Mouse (Mus musculus) neural tube, embryonic 14.5 days (tissue): ENCODE results near the gene Spry2. TPM values are rescaled to one million over a fixed set of nuclear protein-coding genes. Genes with fewer than 3 reads are reported as not detected.

ENCODE experiments used
- ATAC-seq: fragments of 200-750 bp; cut with Nextera tagmentation; 2 replicates; pipeline ENCODE4 v1.8.0; 2017; ENCODE audit warnings: low read depth, mild to moderate bottlenecking, moderate TSS enrichment, moderate library complexity
- H3K27ac ChIP-seq: fragments of 300-500 bp; sonication (generic); 2 replicates; pipeline ENCODE4 v1.5.1; 2014; ENCODE audit warnings: low read depth, mild to moderate bottlenecking, control low read depth, low read length, moderate library complexity, mixed read lengths
- H3K27me3 ChIP-seq: fragments of 300-500 bp; sonication (generic); 2 replicates; pipeline ENCODE4 v1.6.1; 2014; ENCODE audit warnings: low read length; ENCODE audit not compliant: control insufficient read depth, insufficient read depth
- H3K36me3 ChIP-seq: fragments of 300-500 bp; sonication (generic); 2 replicates; pipeline ENCODE4 v1.6.1; 2014; ENCODE audit warnings: low read length, mixed read lengths; ENCODE audit not compliant: control insufficient read depth, insufficient read depth
- H3K4me1 ChIP-seq: fragments of 300-500 bp; sonication (generic); 2 replicates; pipeline ENCODE4 v1.6.1; 2014; ENCODE audit warnings: low read length; ENCODE audit not compliant: control insufficient read depth, insufficient read depth
- H3K4me2 ChIP-seq: fragments of 300-500 bp; sonication (generic); 2 replicates; pipeline ENCODE4 v1.6.1; 2014; ENCODE audit warnings: mild to moderate bottlenecking, low read depth, low read length, control low read depth
- H3K4me3 ChIP-seq: fragments of 300-500 bp; sonication (generic); 2 replicates; pipeline ENCODE4 v1.5.1; 2014; ENCODE audit warnings: low read depth, low read length, control low read depth, mixed read lengths
- H3K9ac ChIP-seq: fragments of 300-500 bp; sonication (generic); replicated peaks from 2 replicates; pipeline ENCODE4 v1.6.1; 2014; ENCODE audit warnings: low read depth, mild to moderate bottlenecking, control low read depth, low read length, mixed read lengths
- H3K9me3 ChIP-seq: fragments of 300-500 bp; sonication (generic); 2 replicates; pipeline ENCODE4 v1.6.1; 2016; ENCODE audit warnings: low read length; ENCODE audit not compliant: control insufficient read depth
- WGBS: fragments of 180-500 bp; shearing (Covaris S2); extraction: QIAGEN DNeasy Blood & Tissue Kit; methylation state at CpG from one replicate; pipeline ENCODE4 v1.1.7; 2014; 5-methylcytosine and 5-hydroxymethylcytosine counted together
- polyA plus RNA-seq: library from polyadenylated mRNA; unstranded; fragments of >200 nt; fragmentation: Nextera tagmentation; extraction: Ambion mirVana; gene quantifications from 2 replicates; pipeline ENCODE4 v1.2.1, GENCODE M21; 2014

The Spry2 gene
- polyA plus RNA-seq = 36.7 and 39.8 TPM in 2 replicates

DNA sequence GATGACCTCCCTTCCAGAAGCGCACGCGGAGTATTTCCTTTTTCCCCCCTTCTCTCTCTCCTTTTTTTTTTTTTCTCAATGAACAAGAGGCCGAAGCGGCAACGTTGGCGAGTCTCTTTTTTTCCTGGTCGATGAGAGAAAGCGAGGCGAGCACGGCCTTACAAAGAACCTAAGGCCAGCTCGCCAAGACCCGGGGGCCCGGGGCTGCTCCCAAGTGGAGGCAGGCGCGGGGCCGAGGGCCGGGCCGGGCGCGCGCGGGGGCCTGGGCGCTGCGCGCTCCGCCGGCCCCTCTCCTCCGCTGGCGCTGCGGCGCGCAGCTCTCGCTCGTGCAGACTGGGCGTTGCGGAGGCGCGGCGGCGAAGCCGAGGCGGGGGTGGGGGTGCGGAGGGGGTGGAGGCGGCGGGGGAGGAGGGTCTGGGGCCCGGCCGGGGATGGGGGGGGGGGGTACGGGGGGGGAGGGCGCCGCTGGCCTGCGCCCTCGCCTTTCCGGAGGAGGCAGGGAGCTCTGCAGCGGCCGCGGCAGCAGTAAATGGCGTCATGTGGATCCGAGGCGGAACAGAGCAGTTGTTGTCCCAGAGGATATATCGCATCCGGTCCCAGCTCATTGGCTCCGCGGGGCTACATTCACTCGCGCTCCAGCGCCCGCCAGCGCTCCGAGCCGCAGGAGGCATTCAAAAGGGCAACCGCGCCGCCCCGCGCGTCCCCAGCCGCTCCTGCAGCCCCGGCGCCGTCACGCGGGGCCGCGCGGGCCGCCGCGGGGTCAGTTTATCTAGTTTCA is at the start of gene Spry2:
Gene Spry2 (minus strand): TSS at position 29 of the 778 bp plus-strand sequence.
- peak within 1 kb of the TSS; percentile 84 for H3K4me3 ChIP-seq
- peak; percentile 95 for ATAC-seq
- H3K27ac ChIP-seq = peak within 1 kb of the TSS; percentile 97
- peak within 1 kb of the TSS; percentile 98 for H3K4me2 ChIP-seq
- H3K36me3 ChIP-seq = no peaks in the 10 kb centered on the region
- WGBS = under 1% methylated on average over 50 of the region's 89 CpGs
- H3K9me3 ChIP-seq = no peaks in the 10 kb centered on the region
- H3K9ac ChIP-seq = peak within 1 kb of the TSS; percentile 83
- H3K27me3 ChIP-seq = no peaks in the 10 kb centered on the region
- H3K4me1 ChIP-seq = peaks cover 17% of the 10 kb centered on the region

GRCm38 (mm10) chr14:105941353-105941752 is 44.7 kb upstream of the Spry2 start:
- H3K36me3 ChIP-seq = no peaks in the 10 kb centered on the region
- H3K4me3 ChIP-seq = no peak overlapping the region
- no peak for ATAC-seq
- H3K9ac ChIP-seq = no peak overlapping the region
- WGBS = 86% methylated on average over 9 of the region's 9 CpGs
- H3K27me3 ChIP-seq = no peaks in the 10 kb centered on the region
- no peak overlapping the region for H3K4me2 ChIP-seq
- H3K9me3 ChIP-seq = no peaks in the 10 kb centered on the region
- no peaks in the 10 kb centered on the region for H3K4me1 ChIP-seq
- H3K27ac ChIP-seq = no peak overlapping the region

- Histone ChIP-seq H3K4me2 (no peak overlapping the region), H3K4me3 (no peak overlapping the region), H3K36me3 (no peaks in the 10 kb centered on the region), H3K9ac (no peak overlapping the region), H3K27ac (no peak overlapping the region), H3K27me3 (peaks cover 2% of the 10 kb centered on the region; the same call in 1 of the 2 replicates), H3K4me1 (no peaks in the 10 kb centered on the region), H3K9me3 (no peaks in the 10 kb centered on the region)
- no peak for ATAC-seq
- 88% methylated on average over 9 of the region's 9 CpGs for WGBS
Observed at GRCm38 (mm10) chr14:105926726-105927125, 30.1 kb upstream of the Spry2 start.

DNA sequence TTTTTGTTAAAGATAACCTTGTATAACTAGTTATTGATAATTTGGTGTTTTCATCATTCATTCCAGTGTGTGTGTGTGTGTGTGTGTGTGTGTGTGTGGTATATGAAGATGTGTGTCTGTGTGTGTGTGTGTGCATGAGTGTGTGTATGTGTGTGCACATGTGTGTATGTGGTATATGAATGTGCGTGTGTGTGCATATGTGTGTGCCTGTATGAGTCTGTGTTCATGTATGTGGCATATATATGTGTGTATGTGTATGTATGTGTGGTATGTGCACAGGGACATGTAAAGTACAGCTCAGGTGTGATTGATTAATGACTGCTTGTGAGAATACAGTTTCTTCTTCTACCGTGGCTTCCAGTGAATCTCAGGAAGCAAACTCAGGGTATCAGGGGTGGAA is 28.7 kb upstream of the Spry2 start:
- Histone ChIP-seq H3K27ac (no peak overlapping the region), H3K4me1 (0 out of 2 replicates have a peak, but pooled peaks cover 4% of the 10 kb centered on the region), H3K9me3 (no peaks in the 10 kb centered on the region), H3K9ac (no peak overlapping the region), H3K36me3 (no peaks in the 10 kb centered on the region), H3K27me3 (peaks cover 2% of the 10 kb centered on the region; the same call in 1 of the 2 replicates), H3K4me2 (no peak overlapping the region), H3K4me3 (no peak overlapping the region)
- WGBS = 86% methylated on average over 2 of the region's 2 CpGs
- no peak; the same call in 1 of the 2 replicates for ATAC-seq

GRCm38 (mm10) chr14:105924712-105925111 is 28.1 kb upstream of the Spry2 start:
- no peaks in the 10 kb centered on the region for H3K36me3 ChIP-seq
- no peaks in the 10 kb centered on the region for H3K9me3 ChIP-seq
- 0 out of 2 replicates have a peak, but pooled peaks cover 4% of the 10 kb centered on the region for H3K4me1 ChIP-seq
- H3K9ac ChIP-seq = no peak overlapping the region
- H3K4me2 ChIP-seq = no peak overlapping the region
- no peak overlapping the region for H3K4me3 ChIP-seq
- WGBS = 55% methylated on average over 1 of the region's 1 CpGs
- H3K27me3 ChIP-seq = peaks cover 2% of the 10 kb centered on the region; the same call in 1 of the 2 replicates
- H3K27ac ChIP-seq = no peak overlapping the region
- ATAC-seq = no peak

DNA sequence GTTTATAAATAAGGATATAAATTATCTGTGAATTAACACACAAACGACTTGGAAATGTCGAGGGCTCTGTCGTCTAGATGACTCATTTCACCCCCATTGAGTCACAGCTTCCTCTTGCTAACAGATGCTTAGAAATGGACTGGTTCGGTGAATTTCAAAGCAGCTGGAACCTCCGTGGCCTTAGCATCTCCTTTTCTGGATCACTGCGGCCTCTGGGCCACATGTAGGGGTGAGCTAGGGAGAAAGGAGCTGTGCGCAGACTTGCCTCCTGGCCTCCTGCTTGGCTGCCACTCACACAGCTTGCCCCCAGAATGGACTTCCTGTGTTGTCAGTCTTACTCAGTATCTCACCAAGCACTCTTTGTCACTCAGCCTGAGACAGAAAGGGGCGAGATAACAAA is 26.3 kb upstream of the Spry2 start:
- H3K4me1 ChIP-seq = 0 out of 2 replicates have a peak, but pooled peaks cover 4% of the 10 kb centered on the region
- H3K36me3 ChIP-seq = no peaks in the 10 kb centered on the region
- no peak for ATAC-seq
- H3K4me2 ChIP-seq = no peak overlapping the region
- peaks cover 2% of the 10 kb centered on the region; the same call in 1 of the 2 replicates for H3K27me3 ChIP-seq
- H3K27ac ChIP-seq = no peak overlapping the region
- WGBS = 10% methylated on average over 8 of the region's 8 CpGs
- H3K4me3 ChIP-seq = no peak overlapping the region
- no peaks in the 10 kb centered on the region for H3K9me3 ChIP-seq
- no peak overlapping the region for H3K9ac ChIP-seq

DNA sequence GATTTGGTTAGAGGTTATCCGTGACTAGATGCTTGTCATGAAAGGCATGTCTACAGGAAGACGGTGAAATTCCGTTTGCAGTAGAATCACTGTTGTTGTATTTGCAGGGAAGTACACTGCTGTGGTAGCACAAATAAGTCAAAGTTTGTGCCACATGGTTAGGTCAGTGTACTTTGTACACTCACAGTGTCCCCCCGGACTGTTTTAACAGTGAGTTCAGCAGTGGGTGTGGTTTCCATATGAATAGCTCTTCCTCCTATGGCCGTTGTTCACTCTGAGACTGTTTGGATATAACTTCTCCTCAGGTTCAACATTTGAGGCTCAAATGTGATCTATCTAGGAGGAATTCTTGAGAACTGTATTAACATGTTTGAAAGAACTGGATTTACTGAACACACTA is 25.8 kb upstream of the Spry2 start:
- no peak overlapping the region for H3K4me2 ChIP-seq
- H3K4me1 ChIP-seq = 0 out of 2 replicates have a peak, but pooled peaks cover 4% of the 10 kb centered on the region
- H3K27me3 ChIP-seq = peaks cover 2% of the 10 kb centered on the region; the same call in 1 of the 2 replicates
- no peak overlapping the region for H3K27ac ChIP-seq
- ATAC-seq = no peak
- no peaks in the 10 kb centered on the region for H3K36me3 ChIP-seq
- 13% methylated on average over 5 of the region's 5 CpGs for WGBS
- H3K9me3 ChIP-seq = no peaks in the 10 kb centered on the region
- no peak overlapping the region for H3K4me3 ChIP-seq
- H3K9ac ChIP-seq = no peak overlapping the region

- no peak overlapping the region for H3K4me3 ChIP-seq
- H3K4me1 ChIP-seq = 0 out of 2 replicates have a peak, but pooled peaks cover 4% of the 10 kb centered on the region
- peaks cover 2% of the 10 kb centered on the region; the same call in 1 of the 2 replicates for H3K27me3 ChIP-seq
- peak overlapping the region; percentile 38 for H3K4me2 ChIP-seq
- no peaks in the 10 kb centered on the region for H3K9me3 ChIP-seq
- no peak for ATAC-seq
- WGBS = under 1% methylated on average over 8 of the region's 8 CpGs
- no peak overlapping the region for H3K27ac ChIP-seq
- no peak overlapping the region for H3K9ac ChIP-seq
- H3K36me3 ChIP-seq = no peaks in the 10 kb centered on the region
Observed at GRCm38 (mm10) chr14:105921217-105921695, 24.6 kb upstream of the Spry2 start.
